Mouse (Mus musculus): Measurements from ENCODE around the gene Masp2. TPM values are rescaled to one million over a fixed set of nuclear protein-coding genes. Genes with fewer than 3 reads are reported as not detected.

Gene Masp2
- total and polyA plus RNA-seq, 3 experiments: 0.11 to 0.85 (median 0.21) TPM

DNA sequence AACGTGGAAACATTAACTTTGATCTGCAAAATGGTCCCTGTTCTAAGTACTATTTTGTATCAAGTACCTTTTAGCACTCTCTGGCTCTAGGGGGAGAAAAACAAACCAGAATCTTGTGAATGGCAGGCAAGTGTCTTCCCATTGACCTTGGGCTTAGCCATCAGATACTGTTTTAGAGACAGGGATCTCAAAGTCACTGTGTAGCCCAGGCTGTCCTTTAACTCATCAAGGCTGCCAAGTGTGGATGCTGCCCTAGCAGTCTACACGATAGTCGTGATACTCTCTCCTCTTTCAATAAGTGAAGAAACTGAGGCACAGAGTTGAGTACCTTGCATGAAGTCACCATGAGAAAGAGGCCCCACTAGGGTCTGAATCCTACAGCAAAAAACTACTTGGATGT, 24.9 kb downstream of the Masp2 start:
- no peak overlapping the region for H3K27ac ChIP-seq (ENCODE audit: insufficient read depth, low read depth)
- H3K4me2 ChIP-seq (ENCODE audit: insufficient read depth, low read depth, poor library complexity, severe bottlenecking): peak overlapping the region; percentile 45; the same call in 1 of the 2 replicates
- no peak overlapping the region for H3K4me3 ChIP-seq (replicated peaks in 1 of 3; ENCODE audit: low read depth in 2 of 3, low read length in 2 of 3, poor library complexity in 1 of 3)
- peaks cover 6 to 35% of the 10 kb centered on the region in 2 experiments for H3K4me1 ChIP-seq (ENCODE audit: control insufficient read depth in 1 of 2, insufficient read depth in 2 of 2)
- no peak for DNase-seq (ENCODE audit: extremely low read depth)
- H3K9me3 ChIP-seq (replicated peaks; ENCODE audit: low read length): no peaks in the 10 kb centered on the region
- peaks cover 22 to 28% of the 10 kb centered on the region in 2 experiments for H3K36me3 ChIP-seq (replicated peaks in 1 of 2; ENCODE audit: control insufficient read depth in 1 of 2, insufficient read depth in 1 of 2, low read length in 1 of 2)
- H3K27me3 ChIP-seq (replicated peaks): no peaks in the 10 kb centered on the region
- TF ChIP-seq MAX (IDR thresholded peaks at IDR 0.05; ENCODE audit: low read length): 0 out of 2 replicates have a peak, but pooled peaks have one; percentile 27
- TF ChIP-seq ZMIZ1 (IDR thresholded peaks at IDR 0.05; ENCODE audit: low read depth, low read length): 0 out of 2 replicates have a peak, but pooled peaks have one; percentile 32
- no peak for TF ChIP-seq PAX5 (IDR thresholded peaks at IDR 0.05; ENCODE audit: low read length)
- peaks cover 43% of the 10 kb centered on the region for H3K79me2 ChIP-seq (replicated peaks; ENCODE audit: control insufficient read depth, extremely low read depth, insufficient read depth, poor library complexity, severe bottlenecking)
- peak overlapping the region; percentile 36 for H3K9ac ChIP-seq (ENCODE audit: insufficient read depth, low read depth)
- in situ Hi-C loops (cut with MboI; ENCODE audit: low pct_ligation_motif_present, low pct_unique_long_range_greater_than_20kb, low sequenced_read_pairs): no loop called here
- dilution Hi-C loops (cut with MboI; ENCODE audit: extremely low pct_ligation_motif_present, extremely low pct_unique_long_range_greater_than_20kb, low sequenced_read_pairs): no loop called here

DNA sequence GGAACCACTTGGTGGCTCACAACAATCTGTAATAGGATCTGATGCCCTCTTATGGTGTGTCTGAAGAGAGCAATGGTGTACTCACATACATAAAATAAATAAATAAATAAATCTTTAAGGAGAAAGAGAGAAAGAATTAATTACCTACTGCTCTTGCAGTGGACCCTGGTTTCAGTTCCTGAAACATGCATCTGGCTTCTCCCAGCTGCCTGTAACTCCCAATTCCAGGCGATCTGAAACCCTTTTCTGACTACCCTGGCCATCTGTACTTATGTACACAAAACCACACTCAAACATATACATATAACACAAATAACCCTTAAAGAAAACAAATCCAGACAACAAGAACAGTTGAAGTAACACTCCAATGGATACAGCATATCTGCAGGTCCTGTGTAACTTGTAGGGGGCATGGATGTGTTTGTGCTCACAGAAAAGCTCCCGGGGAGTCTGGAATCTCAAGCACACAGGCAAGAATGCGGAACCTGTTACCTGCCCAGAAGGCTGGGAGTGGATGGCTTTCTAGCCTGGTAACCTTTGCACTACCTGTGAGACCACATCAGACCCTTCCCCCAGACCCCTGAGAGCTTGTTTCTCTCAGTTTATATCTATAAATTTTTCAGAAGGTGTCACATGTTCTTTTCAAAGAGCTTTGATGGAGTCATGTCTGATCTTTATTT, 29.8 kb downstream of the Masp2 start:
- dilution Hi-C loops (cut with MboI; ENCODE audit: extremely low pct_ligation_motif_present, extremely low pct_unique_long_range_greater_than_20kb, low sequenced_read_pairs): no loop called here

DNA sequence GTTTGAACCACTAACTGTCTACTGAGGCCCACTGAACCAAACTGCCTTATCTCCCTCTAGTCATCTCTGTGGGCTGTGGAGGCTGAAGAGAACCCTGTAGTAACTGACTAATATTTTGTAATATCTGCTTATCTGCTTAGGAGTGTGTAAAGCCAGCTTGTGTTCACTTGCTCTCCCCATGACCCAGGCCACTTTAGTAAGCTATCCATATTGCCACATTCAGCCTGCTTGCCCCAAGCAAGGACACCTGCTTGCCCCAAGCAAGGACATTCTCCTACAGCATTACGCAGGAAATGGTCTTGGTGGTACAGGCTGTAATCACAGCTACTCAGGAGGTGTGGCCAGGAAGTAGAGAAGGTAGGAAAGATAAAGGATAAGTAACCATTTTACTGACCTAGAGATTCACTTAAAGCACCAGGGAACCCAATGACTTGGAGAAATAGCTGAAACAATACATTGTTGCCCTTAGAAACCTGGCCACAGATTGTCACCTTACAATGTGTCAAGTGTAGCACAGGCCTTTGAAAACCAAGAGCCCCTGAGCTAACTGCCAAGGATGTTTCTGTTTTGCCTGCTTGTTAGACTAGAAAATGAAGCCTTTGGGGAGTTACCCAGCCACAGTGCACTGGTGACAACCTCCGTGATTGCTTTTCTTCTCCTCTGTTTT, 31.2 kb downstream of the Masp2 start:
- Histone ChIP-seq H3K9me3 (replicated peaks; ENCODE audit: low read length) (no peaks in the 10 kb centered on the region), H3K27me3 (replicated peaks) (no peaks in the 10 kb centered on the region), H3K4me1 (ENCODE audit: control insufficient read depth in 1 of 2, insufficient read depth in 2 of 2) (peaks cover 5 to 23% of the 10 kb centered on the region in 2 experiments; a peak in 3 of 4 replicates), H3K4me3 (replicated peaks in 1 of 3; ENCODE audit: low read depth in 2 of 3, low read length in 2 of 3, poor library complexity in 1 of 3) (no peak overlapping the region), H3K9ac (ENCODE audit: insufficient read depth, low read depth) (no peak overlapping the region), H3K79me2 (replicated peaks; ENCODE audit: control insufficient read depth, extremely low read depth, insufficient read depth, poor library complexity, severe bottlenecking) (no peaks in the 10 kb centered on the region), H3K36me3 (replicated peaks in 1 of 2; ENCODE audit: control insufficient read depth in 1 of 2, insufficient read depth in 1 of 2, low read length in 1 of 2) (no peaks in the 10 kb centered on the region), H3K4me2 (ENCODE audit: insufficient read depth, low read depth, poor library complexity, severe bottlenecking) (no peak overlapping the region), H3K27ac (ENCODE audit: insufficient read depth, low read depth) (no peak overlapping the region)
- in situ Hi-C loops (cut with MboI; ENCODE audit: low pct_ligation_motif_present, low pct_unique_long_range_greater_than_20kb, low sequenced_read_pairs): no loop called here
- dilution Hi-C loops (cut with MboI; ENCODE audit: extremely low pct_ligation_motif_present, extremely low pct_unique_long_range_greater_than_20kb, low sequenced_read_pairs): no loop called here
- TF ChIP-seq JUND (conservative IDR thresholded peaks at IDR 0.05; ENCODE audit: low read depth, low read length) (no peak), PAX5 (IDR thresholded peaks at IDR 0.05; ENCODE audit: low read length) (no peak), MYC (IDR thresholded peaks at IDR 0.05; ENCODE audit: low read depth, low read length) (no peak), ZNF384 (IDR thresholded peaks at IDR 0.05; ENCODE audit: low read depth, low read length) (no peak), CHD2 (IDR thresholded peaks at IDR 0.05; ENCODE audit: low read length) (no peak), ZKSCAN1 (IDR thresholded peaks at IDR 0.05; ENCODE audit: borderline replicate concordance, low read depth, low read length) (no peak), ETS1 (conservative IDR thresholded peaks at IDR 0.05; ENCODE audit: low read depth, low read length) (no peak), SIN3A (IDR thresholded peaks at IDR 0.05; ENCODE audit: low read length) (no peak), MAZ (IDR thresholded peaks at IDR 0.05; ENCODE audit: low read depth, low read length) (no peak), JUN (IDR thresholded peaks at IDR 0.05; ENCODE audit: insufficient read depth, low read depth, low read length) (no peak), UBTF (IDR thresholded peaks at IDR 0.05; ENCODE audit: low read depth, low read length) (no peak), ZC3H11A (IDR thresholded peaks at IDR 0.05; ENCODE audit: low read depth, low read length) (no peak), RAD21 (IDR thresholded peaks at IDR 0.05; ENCODE audit: low read depth, low read length) (no peak), NRF1 (IDR thresholded peaks at IDR 0.05; ENCODE audit: low read depth, low read length) (no peak), USF1 (IDR thresholded peaks at IDR 0.05; ENCODE audit: low read depth, low read length) (no peak)
- no peak for DNase-seq (ENCODE audit: extremely low read depth)

More for the DNA sequence above, 29.8 kb downstream of the Masp2 start:
- Histone ChIP-seq H3K4me3 (replicated peaks in 1 of 3; ENCODE audit: low read depth in 2 of 3, low read length in 2 of 3, poor library complexity in 1 of 3) (no peak overlapping the region), H3K27ac (ENCODE audit: insufficient read depth, low read depth) (no peak overlapping the region), H3K79me2 (replicated peaks; ENCODE audit: control insufficient read depth, extremely low read depth, insufficient read depth, poor library complexity, severe bottlenecking) (no peaks in the 10 kb centered on the region), H3K9me3 (replicated peaks; ENCODE audit: low read length) (no peaks in the 10 kb centered on the region), H3K27me3 (replicated peaks) (no peaks in the 10 kb centered on the region), H3K36me3 (replicated peaks in 1 of 2; ENCODE audit: control insufficient read depth in 1 of 2, insufficient read depth in 1 of 2, low read length in 1 of 2) (no peaks in the 10 kb centered on the region), H3K4me2 (ENCODE audit: insufficient read depth, low read depth, poor library complexity, severe bottlenecking) (no peak overlapping the region), H3K9ac (ENCODE audit: insufficient read depth, low read depth) (no peak overlapping the region), H3K4me1 (ENCODE audit: control insufficient read depth in 1 of 2, insufficient read depth in 2 of 2) (peaks cover 2 to 26% of the 10 kb centered on the region in 2 experiments; a peak in 3 of 4 replicates)
- DNase-seq (ENCODE audit: extremely low read depth): no peak
- in situ Hi-C loops (cut with MboI; ENCODE audit: low pct_ligation_motif_present, low pct_unique_long_range_greater_than_20kb, low sequenced_read_pairs): no loop called here
- TF ChIP-seq ZMIZ1 (IDR thresholded peaks at IDR 0.05; ENCODE audit: low read depth, low read length) (no peak), ZKSCAN1 (IDR thresholded peaks at IDR 0.05; ENCODE audit: borderline replicate concordance, low read depth, low read length) (no peak), IRF4 (IDR thresholded peaks at IDR 0.05; ENCODE audit: low read depth, low read length) (peak; percentile 82), TCF12 (IDR thresholded peaks at IDR 0.05; ENCODE audit: low read depth, low read length) (peak; percentile 54; the same call in 1 of the 2 replicates), EP300 (IDR thresholded peaks at IDR 0.05; ENCODE audit: low read length) (peak; percentile 90)
